Mouse (Mus musculus) bone marrow, adult 2 months (tissue): ENCODE measurements at regions not wholly inside any gene's neighbourhood (a gene's known extent, or its start where the extent isn't known, plus 50 kb on each side); places are given as distances from the start of the nearest gene placed in this dataset.

Source experiments
- CTCF ChIP-seq: fragments of 200-500 bp; IDR thresholded peaks from 2 replicates; pipeline ENCODE4 v1.5.1; 2011; ENCODE audit warnings: low read length, control low read depth; ENCODE audit not compliant: control insufficient read depth, insufficient read depth
- POLR2A ChIP-seq: fragments of 200-500 bp; IDR thresholded peaks from 2 replicates; pipeline ENCODE4 v1.6.1; 2011; ENCODE audit warnings: low read depth, mild to moderate bottlenecking, control low read depth, low read length, borderline replicate concordance; ENCODE audit not compliant: control insufficient read depth

GRCm38 (mm10) chr4:148376439-148376838 lies 68.1 kb downstream of the Ubiad1 start:
- TF ChIP-seq CTCF (no peak), POLR2A (no peak)
